Mouse (Mus musculus): ENCODE measurements at regions not wholly inside any gene's neighbourhood (a gene's known extent, or its start where the extent isn't known, plus 50 kb on each side); places are given as distances from the start of the nearest gene placed in this dataset.

DNA sequence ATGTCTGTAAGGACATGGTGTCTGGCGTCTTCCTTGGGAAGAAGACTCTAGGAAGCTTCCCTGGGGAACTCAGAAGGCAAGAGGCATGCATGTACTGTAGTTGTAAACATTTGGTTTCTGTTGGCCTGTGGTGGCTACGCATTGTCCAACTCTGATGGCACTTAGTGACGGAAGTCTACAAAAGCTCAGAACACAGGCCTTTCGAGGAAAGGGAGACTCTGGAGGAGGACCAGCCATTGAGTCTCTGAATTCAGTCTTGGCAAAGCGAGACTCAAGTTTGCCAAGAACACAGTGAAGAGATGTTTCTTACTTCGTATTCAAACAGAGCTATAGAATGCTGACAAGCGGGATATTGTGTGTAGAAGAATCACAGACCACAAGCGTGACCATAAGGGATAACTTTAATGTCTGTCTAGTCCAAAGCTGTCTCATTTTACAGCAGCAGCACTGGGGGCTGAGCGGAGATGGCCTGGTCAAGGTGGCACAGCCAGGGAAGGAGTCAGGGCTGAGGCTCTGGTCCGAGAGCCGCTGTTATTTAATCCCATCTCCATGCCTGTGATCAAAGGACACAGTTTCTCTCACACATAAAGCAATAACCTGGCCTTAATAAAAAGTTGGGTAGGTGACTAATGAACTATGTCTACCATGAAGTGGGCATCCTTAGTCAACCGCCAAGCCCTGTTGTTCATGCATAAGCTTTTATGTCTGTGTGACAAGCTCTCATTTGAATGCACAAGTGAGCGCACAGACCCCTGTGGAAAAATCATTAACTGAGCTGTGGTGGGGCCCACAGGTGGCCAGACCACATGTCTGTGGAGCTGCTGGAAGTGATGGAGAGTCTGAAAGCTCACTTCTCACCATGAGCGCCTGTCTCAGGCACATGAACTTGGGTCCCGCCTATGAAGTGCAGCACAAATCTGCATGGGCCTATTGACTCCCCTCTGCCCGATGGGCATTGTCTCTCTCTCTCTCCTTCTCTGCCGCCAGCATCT is 239.4 kb upstream of the Sall1 start:
- peak; percentile 63 for DNase-seq (ENCODE audit: extremely low read depth)
- Histone ChIP-seq H3K4me2 (ENCODE audit: insufficient read depth, low read depth, poor library complexity, severe bottlenecking) (no peak overlapping the region; the same call in 1 of the 2 replicates), H3K9ac (ENCODE audit: insufficient read depth, low read depth) (no peak overlapping the region), H3K4me3 (replicated peaks in 1 of 3; ENCODE audit: low read depth in 2 of 3, low read length in 2 of 3, poor library complexity in 1 of 3) (peak overlapping the region in 1 of 3 experiments; percentile 45), H3K4me1 (ENCODE audit: control insufficient read depth in 1 of 2, insufficient read depth in 2 of 2) (peaks cover 0 to 35% of the 10 kb centered on the region in 2 experiments; a peak in 2 of 4 replicates), H3K36me3 (replicated peaks in 1 of 2; ENCODE audit: control insufficient read depth in 1 of 2, insufficient read depth in 1 of 2, low read length in 1 of 2) (no peaks in the 10 kb centered on the region), H3K27me3 (replicated peaks) (no peaks in the 10 kb centered on the region), H3K27ac (ENCODE audit: insufficient read depth, low read depth) (no peak overlapping the region), H3K9me3 (replicated peaks; ENCODE audit: low read length) (peaks cover 35% of the 10 kb centered on the region), H3K79me2 (replicated peaks; ENCODE audit: control insufficient read depth, extremely low read depth, insufficient read depth, poor library complexity, severe bottlenecking) (no peaks in the 10 kb centered on the region)
- dilution Hi-C loops (cut with MboI; ENCODE audit: extremely low pct_ligation_motif_present, extremely low pct_unique_long_range_greater_than_20kb, low sequenced_read_pairs) = no loop called here
- no peak for TF ChIP-seq USF1 (IDR thresholded peaks at IDR 0.05; ENCODE audit: low read depth, low read length)
- TF ChIP-seq TCF12 (IDR thresholded peaks at IDR 0.05; ENCODE audit: low read depth, low read length) = no peak; the same call in 1 of the 2 replicates
- TF ChIP-seq BHLHE40 (IDR thresholded peaks at IDR 0.05; ENCODE audit: low read depth, low read length) = 0 out of 2 replicates have a peak, but pooled peaks have one; percentile 15
- TF ChIP-seq IRF4 (IDR thresholded peaks at IDR 0.05; ENCODE audit: low read depth, low read length) = no peak
- in situ Hi-C loops (cut with MboI; ENCODE audit: low pct_ligation_motif_present, low pct_unique_long_range_greater_than_20kb, low sequenced_read_pairs) = no loop called here

DNA sequence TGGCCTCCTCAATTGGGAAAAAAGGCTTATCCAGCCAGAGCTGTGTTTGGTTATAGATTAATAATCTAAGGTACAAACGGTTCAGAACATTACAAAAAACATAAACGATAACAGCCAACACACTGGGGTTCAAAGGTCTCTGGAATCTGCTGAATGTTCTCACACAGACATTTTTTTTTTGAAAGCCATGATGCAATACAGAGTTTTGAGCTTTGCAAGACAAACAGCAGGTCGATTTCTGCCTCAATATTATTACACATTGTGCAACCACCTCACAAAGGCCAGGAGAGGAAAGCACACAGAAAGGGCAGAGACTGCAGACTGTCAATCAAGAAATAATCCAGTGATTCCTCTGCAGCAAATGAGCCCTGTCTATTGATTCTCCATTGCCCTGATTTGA is 235.9 kb upstream of the Sall1 start:
- in situ Hi-C loops (cut with MboI; ENCODE audit: low pct_ligation_motif_present, low pct_unique_long_range_greater_than_20kb, low sequenced_read_pairs) = no loop called here
- no peak overlapping the region for H3K4me3 ChIP-seq (replicated peaks in 1 of 3; ENCODE audit: low read depth in 2 of 3, low read length in 2 of 3, poor library complexity in 1 of 3)
- no peak overlapping the region for H3K4me2 ChIP-seq (ENCODE audit: insufficient read depth, low read depth, poor library complexity, severe bottlenecking)
- dilution Hi-C loops (cut with MboI; ENCODE audit: extremely low pct_ligation_motif_present, extremely low pct_unique_long_range_greater_than_20kb, low sequenced_read_pairs) = no loop called here
- DNase-seq (ENCODE audit: extremely low read depth) = no peak
- TF ChIP-seq RCOR1 (conservative IDR thresholded peaks at IDR 0.05; ENCODE audit: low read depth, low read length) (no peak), NRF1 (IDR thresholded peaks at IDR 0.05; ENCODE audit: low read depth, low read length) (no peak), MAFK (IDR thresholded peaks at IDR 0.05; ENCODE audit: insufficient replicate concordance, low read length) (no peak), CHD2 (IDR thresholded peaks at IDR 0.05; ENCODE audit: low read length) (no peak), JUND (conservative IDR thresholded peaks at IDR 0.05; ENCODE audit: low read depth, low read length) (no peak), CHD1 (IDR thresholded peaks at IDR 0.05; ENCODE audit: low read depth, low read length) (no peak), MEF2A (IDR thresholded peaks at IDR 0.05; ENCODE audit: borderline replicate concordance, low read depth, low read length) (no peak), ZMIZ1 (IDR thresholded peaks at IDR 0.05; ENCODE audit: low read depth, low read length) (no peak), IRF4 (IDR thresholded peaks at IDR 0.05; ENCODE audit: low read depth, low read length) (no peak), ETS1 (conservative IDR thresholded peaks at IDR 0.05; ENCODE audit: low read depth, low read length) (no peak)
- H3K79me2 ChIP-seq (replicated peaks; ENCODE audit: control insufficient read depth, extremely low read depth, insufficient read depth, poor library complexity, severe bottlenecking) = no peaks in the 10 kb centered on the region
- H3K4me1 ChIP-seq (ENCODE audit: control insufficient read depth in 1 of 2, insufficient read depth in 2 of 2) = peaks cover 0 to 20% of the 10 kb centered on the region in 2 experiments; a peak in 2 of 4 replicates
- H3K9me3 ChIP-seq (replicated peaks; ENCODE audit: low read length) = peaks cover 26% of the 10 kb centered on the region
- H3K27me3 ChIP-seq (replicated peaks) = no peaks in the 10 kb centered on the region
- H3K9ac ChIP-seq (ENCODE audit: insufficient read depth, low read depth) = no peak overlapping the region
- H3K36me3 ChIP-seq (replicated peaks in 1 of 2; ENCODE audit: control insufficient read depth in 1 of 2, insufficient read depth in 1 of 2, low read length in 1 of 2) = no peaks in the 10 kb centered on the region
- H3K27ac ChIP-seq (ENCODE audit: insufficient read depth, low read depth) = no peak overlapping the region
